Mouse (Mus musculus): Measurements from ENCODE around the gene Cited4. TPM values are rescaled to one million over a fixed set of nuclear protein-coding genes. Genes with fewer than 3 reads are reported as not detected.

Gene Cited4
- total and polyA plus RNA-seq, 2 experiments from 2014 or later: 5.2 to 6.6 TPM

- H3K4me3 ChIP-seq (ENCODE audit: low read depth, low read length): peak overlapping the region; percentile 38
- peak; percentile 85 for ATAC-seq (ENCODE audit: low FRiP score)
- no peak for TF ChIP-seq CTCF (IDR thresholded peaks at IDR 0.05)
Measured at GRCm38 (mm10) chr4:120716141-120716571, 49.8 kb downstream of the Cited4 start.

GRCm38 (mm10) chr4:120716765-120717164 lies 50.4 kb downstream of the Cited4 start:
- no peak for TF ChIP-seq CTCF (IDR thresholded peaks at IDR 0.05)
- H3K4me3 ChIP-seq (ENCODE audit: low read depth, low read length): peak overlapping the region; percentile 38
- no peaks in the 10 kb centered on the region for H3K36me3 ChIP-seq (ENCODE audit: insufficient read depth, low read length)
- no peak overlapping the region for H3K9ac ChIP-seq (replicated peaks; ENCODE audit: low read length, poor library complexity, severe bottlenecking)
- WGBS: 19% methylated on average over 12 of the region's 12 CpGs
- DNase-seq (ENCODE audit: low spot score): no peak
- H3K4me1 ChIP-seq (ENCODE audit: insufficient read depth, low read length): peaks cover 6% of the 10 kb centered on the region; the same call in 1 of the 2 replicates
- H3K27ac ChIP-seq (ENCODE audit: low read depth, low read length): no peak overlapping the region
- H3K27me3 ChIP-seq (ENCODE audit: insufficient read depth, low read length): 0 out of 2 replicates have a peak, but pooled peaks cover 3% of the 10 kb centered on the region
- H3K4me2 ChIP-seq (ENCODE audit: low read depth, low read length, poor library complexity, severe bottlenecking): peak overlapping the region; percentile 73
- no peaks in the 10 kb centered on the region for H3K9me3 ChIP-seq (ENCODE audit: low read length)
- no peak for ATAC-seq (ENCODE audit: low FRiP score)

More at GRCm38 (mm10) chr4:120716141-120716571, 49.8 kb downstream of the Cited4 start:
- H3K27ac ChIP-seq (ENCODE audit: low read depth, low read length): no peak overlapping the region
- H3K4me2 ChIP-seq (ENCODE audit: low read depth, low read length, poor library complexity, severe bottlenecking): peak overlapping the region; percentile 73
- peaks cover 6% of the 10 kb centered on the region; the same call in 1 of the 2 replicates for H3K4me1 ChIP-seq (ENCODE audit: insufficient read depth, low read length)
- no peak overlapping the region; the same call in 1 of the 2 replicates for H3K9ac ChIP-seq (replicated peaks; ENCODE audit: low read length, poor library complexity, severe bottlenecking)
- peak; percentile 31 for DNase-seq (ENCODE audit: low spot score)
- 0 out of 2 replicates have a peak, but pooled peaks cover 3% of the 10 kb centered on the region for H3K27me3 ChIP-seq (ENCODE audit: insufficient read depth, low read length)
- 4% methylated on average over 12 of the region's 12 CpGs for WGBS
- no peaks in the 10 kb centered on the region for H3K9me3 ChIP-seq (ENCODE audit: low read length)
- H3K36me3 ChIP-seq (ENCODE audit: insufficient read depth, low read length): no peaks in the 10 kb centered on the region

Other genes starting within 250 kb of the Cited4 start
- gene Slfnl1, start 134.3 kb upstream of the Cited4 start, total RNA-seq (2014; rRNA removed): 1.0 TPM in 1 of 2 replicates, not detected in the other
- gene Slfnl1, start 134.3 kb upstream of the Cited4 start, polyA plus RNA-seq (2015; fragmentation: Nextera tagmentation; extraction: Ambion mirVana): not detected in 2 replicates
- 52.5 and 61.2 TPM in 2 replicates for gene Ctps, start 96.3 kb upstream of the Cited4 start, total RNA-seq (2014; rRNA removed)
- gene Ctps, start 96.3 kb upstream of the Cited4 start, polyA plus RNA-seq (2015; fragmentation: Nextera tagmentation; extraction: Ambion mirVana): 65.0 and 66.3 TPM in 2 replicates
- gene Gm8439, start 77.8 kb upstream of the Cited4 start, total RNA-seq (2014; rRNA removed): not detected in 2 replicates
- gene Gm8439, start 77.8 kb upstream of the Cited4 start, polyA plus RNA-seq (2015; fragmentation: Nextera tagmentation; extraction: Ambion mirVana): not detected in 2 replicates
- gene Kcnq4, start 82.0 kb downstream of the Cited4 start, total RNA-seq (2014; rRNA removed): 8.2 and 9.8 TPM in 2 replicates
- gene Kcnq4, start 82.0 kb downstream of the Cited4 start, polyA plus RNA-seq (2015; fragmentation: Nextera tagmentation; extraction: Ambion mirVana): 4.2 and 4.6 TPM in 2 replicates
- 85.1 and 87.8 TPM in 2 replicates for gene Nfyc, start 165.0 kb downstream of the Cited4 start, total RNA-seq (2014; rRNA removed)
- 60.5 and 65.8 TPM in 2 replicates for gene Nfyc, start 165.0 kb downstream of the Cited4 start, polyA plus RNA-seq (2015; fragmentation: Nextera tagmentation; extraction: Ambion mirVana)
- gene Rims3, start 188.2 kb downstream of the Cited4 start, total RNA-seq (2014; rRNA removed): 131 and 140 TPM in 2 replicates
- 34.6 and 37.1 TPM in 2 replicates for gene Rims3, start 188.2 kb downstream of the Cited4 start, polyA plus RNA-seq (2015; fragmentation: Nextera tagmentation; extraction: Ambion mirVana)

Measured in midbrain, postnatal 0 days (tissue).